Mouse (Mus musculus) kidney, adult 9 months (tissue): ENCODE data around the gene Hivep3.

Experiments
- DNase-seq: peaks from one replicate; pipeline ENCODE4 v3.0.0; 2022

Gene Hivep3

DNA sequence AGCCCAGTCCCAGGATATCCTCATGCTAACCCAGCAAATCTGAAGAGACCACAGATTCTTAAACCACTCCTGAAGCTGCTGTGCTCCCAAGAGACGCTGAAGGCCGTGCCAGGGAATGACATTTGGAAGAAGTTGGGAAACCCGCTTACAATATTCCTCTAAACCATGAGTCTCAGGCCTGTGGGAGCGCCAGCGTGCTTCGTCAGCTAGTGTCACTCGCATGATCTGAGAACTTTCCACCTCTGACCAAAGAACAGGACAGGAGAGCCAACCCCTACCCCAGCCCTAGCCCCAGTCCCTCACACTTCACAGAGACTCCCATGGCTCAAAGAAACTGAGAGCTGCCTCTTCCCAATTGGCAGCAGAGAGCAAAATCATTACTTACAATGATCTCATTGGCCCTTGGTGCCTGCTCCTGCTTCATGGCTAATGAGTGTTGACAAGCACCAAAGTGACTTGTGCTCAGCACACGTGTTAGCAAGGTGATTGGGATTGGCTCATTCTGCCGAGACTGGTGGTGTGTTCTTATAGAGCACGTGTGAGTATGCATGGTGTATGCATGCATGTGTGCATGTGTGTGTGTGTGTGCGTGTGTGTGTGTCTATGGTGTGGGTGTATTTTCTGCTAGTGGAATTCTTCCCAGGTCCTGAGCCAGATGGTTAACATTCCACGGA is 247.6 kb downstream of the Hivep3 start:
- no peak for DNase-seq

GRCm38 (mm10) chr4:119986065-119986464 is 252.5 kb downstream of the Hivep3 start:
- DNase-seq = no peak

DNA sequence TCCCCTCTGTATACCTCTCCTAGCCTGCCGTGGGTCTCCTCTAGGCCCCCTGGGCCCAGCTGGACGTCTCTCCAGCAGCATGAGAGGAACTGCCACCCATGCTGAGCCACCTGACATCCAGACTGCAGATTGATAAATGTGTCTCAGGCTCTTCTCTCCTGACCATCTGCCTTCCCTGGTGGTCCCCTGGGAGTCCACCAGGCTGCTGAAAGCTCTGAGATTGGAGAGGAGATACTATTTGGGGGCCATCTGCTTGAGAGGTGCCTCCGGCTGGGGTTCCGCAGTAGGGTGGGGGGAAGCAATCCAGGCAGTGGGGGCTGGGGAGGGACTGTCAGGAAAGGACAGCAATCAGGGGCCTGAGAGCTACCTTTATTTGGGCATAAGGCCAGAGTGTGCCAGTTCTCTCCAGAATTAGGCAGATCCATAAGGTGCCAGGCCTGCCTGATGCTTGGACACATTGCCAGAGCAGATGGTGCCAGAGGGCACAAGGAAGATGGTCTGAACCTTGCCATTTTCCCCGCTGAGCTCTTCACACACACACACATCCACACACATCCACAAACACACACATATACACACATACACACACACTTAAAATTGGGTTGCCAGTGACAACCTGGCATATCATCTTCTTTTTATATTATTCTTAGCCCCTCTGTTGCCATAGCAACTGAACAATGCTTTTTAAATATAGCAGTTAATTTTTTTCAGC is 253.2 kb downstream of the Hivep3 start:
- DNase-seq = no peak

DNA sequence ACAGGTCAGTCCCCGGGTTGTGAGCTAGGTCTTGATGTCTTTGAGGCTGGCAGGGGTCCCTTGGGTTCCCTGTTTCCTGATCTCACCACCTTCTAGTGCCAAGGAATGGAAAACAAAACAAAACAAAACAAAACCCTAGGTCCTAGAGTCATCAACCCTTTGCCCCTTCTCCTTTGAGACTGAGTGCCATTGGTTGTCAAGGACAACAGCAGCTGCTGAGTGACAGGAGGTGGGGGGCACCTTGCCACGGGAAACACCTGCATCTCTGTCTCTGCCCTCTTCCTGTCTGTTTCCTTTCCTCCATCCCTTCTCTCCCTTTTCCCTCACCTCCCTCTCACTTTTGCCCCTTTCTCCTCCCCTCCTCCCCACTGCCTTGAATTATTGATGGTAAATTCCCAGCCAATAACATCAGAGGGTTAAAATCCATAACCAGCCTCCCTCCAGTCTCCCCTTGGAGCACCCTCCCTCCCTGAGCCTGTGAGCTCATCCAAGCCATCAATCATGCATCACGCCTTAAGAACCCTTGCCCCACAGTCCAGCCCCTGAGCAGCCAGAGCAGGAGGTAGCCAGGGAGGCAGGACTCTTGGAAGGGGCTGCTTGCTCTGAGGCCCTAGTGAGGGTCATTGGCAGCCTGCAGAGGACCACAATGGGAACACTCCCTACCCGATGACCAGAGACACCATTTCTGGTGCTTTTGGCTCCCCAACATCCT is 253.9 kb downstream of the Hivep3 start:
- DNase-seq = no peak

DNA sequence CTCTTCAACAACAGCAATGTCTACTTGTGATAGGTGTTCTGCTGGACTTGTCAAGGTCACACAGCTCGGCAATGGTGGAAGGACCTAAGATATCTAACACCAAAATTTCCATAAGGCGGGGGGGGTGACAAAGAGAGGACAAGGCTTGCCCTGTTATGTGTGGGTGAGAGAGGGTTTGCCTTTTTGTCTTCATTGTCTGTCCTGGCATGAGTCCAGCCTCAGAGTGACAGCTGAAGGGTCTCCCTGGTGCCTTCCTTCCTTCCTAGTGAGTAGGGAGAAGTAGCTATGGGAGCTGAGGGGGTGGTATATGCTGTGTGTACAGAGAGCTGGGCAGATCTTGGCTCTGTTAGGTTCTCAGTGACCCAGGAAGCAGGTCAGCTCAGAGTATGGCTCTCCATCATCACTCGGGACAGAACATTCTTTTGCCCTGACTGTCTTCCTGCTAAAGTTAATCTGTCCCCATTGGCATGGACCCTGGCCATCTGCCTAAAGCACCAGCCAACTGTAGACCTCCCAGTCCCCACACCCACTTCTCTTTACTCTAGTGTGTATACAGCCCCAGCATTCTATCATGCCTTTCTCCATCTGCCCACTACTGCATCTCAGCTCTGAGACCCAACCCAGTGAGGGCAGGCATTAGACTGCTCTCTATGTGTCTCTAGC is 255.6 kb downstream of the Hivep3 start:
- DNase-seq = no peak

GRCm38 (mm10) chr4:119990346-119990745 is 256.8 kb downstream of the Hivep3 start:
- DNase-seq = no peak

DNA sequence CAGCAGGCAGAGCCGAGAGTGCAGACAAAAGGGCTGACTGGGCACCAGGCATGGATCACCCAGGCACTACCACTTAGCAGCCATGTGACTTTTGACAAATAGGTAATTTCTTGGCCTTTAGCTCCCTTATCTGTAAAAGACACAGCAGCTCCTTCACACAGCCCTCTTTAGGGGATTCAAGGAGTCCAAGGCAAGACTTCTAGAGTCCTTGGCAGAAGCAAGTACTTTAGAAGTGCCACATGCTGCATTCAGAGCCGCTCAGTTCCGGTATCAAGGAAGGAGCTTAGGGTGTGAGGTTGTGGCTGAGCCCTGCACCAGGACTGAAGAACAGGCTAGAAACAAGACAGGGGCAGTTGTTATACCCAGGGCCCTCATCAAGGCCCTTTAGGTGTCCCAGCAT is 257.3 kb downstream of the Hivep3 start:
- DNase-seq = no peak

GRCm38 (mm10) chr4:119991758-119992157 is 258.2 kb downstream of the Hivep3 start:
- DNase-seq = no peak

DNA sequence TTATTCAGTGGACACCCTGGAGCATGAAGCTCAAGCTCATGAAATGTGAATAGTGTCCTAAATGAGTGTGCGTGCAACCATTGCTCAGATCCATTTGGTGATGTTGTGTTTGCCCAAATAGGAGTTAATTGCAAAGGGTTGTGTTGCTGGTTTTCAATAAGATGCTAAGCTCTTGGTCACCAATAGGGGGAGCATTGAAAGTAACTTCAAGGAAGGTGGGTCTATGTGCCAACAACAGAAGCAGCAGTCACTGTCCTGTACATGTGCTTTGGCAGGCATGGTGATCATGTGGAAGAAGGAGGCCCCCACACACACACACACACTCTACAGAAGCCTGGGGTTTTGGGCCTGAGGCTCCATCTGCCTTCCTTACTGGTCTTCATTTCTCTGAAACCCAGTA is 262.8 kb downstream of the Hivep3 start:
- no peak for DNase-seq

DNA sequence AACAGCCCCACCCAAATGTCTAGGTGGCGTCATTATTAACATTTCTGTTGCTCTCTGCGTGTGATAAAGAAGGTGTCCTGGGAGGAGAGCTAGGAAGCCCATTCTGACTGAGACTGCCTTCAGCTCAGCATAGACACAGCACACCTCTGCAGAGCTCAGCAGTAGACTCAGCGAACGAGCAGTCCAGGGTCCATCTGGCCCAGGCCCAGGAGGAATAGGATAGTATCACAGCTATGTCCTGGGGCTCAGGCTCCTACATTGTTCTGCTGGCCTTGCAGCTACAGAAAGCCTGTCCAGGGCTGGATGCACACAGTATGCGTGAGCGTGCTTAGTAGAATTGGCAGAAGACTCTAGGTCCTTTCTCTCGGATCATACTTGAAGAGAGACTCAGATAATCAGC is 263.8 kb downstream of the Hivep3 start:
- peak; percentile 81 for DNase-seq

GRCm38 (mm10) chr4:119998911-119999310 is 265.3 kb downstream of the Hivep3 start:
- no peak for DNase-seq

- DNase-seq = no peak
Observed at GRCm38 (mm10) chr4:120000881-120001280, 267.3 kb downstream of the Hivep3 start.

GRCm38 (mm10) chr4:120003006-120003405 is 269.4 kb downstream of the Hivep3 start:
- DNase-seq = no peak

- DNase-seq = no peak
Observed at GRCm38 (mm10) chr4:120006046-120006445, 272.5 kb downstream of the Hivep3 start.

DNA sequence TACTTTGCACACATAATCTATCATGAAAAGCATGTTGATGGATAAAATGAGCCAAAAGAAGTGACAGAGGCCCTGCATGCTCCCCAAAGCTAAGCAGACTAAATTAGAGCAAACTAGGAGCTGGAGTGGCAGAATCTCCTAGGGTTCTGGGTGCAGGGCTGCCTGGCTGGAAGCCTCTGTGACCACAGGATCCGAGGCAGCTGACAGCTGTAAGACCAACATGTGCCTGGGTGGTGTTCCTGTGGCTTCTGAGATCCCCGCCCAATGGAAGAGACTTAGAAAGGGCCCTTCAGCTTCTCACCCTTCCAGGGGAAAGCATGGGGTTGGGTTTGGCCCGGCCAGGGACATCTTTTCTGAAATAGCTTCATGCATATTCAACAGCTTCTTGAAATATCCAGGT is 274.3 kb downstream of the Hivep3 start:
- DNase-seq = no peak

- DNase-seq = no peak
Observed at GRCm38 (mm10) chr4:120009151-120009550, 275.6 kb downstream of the Hivep3 start.

DNA sequence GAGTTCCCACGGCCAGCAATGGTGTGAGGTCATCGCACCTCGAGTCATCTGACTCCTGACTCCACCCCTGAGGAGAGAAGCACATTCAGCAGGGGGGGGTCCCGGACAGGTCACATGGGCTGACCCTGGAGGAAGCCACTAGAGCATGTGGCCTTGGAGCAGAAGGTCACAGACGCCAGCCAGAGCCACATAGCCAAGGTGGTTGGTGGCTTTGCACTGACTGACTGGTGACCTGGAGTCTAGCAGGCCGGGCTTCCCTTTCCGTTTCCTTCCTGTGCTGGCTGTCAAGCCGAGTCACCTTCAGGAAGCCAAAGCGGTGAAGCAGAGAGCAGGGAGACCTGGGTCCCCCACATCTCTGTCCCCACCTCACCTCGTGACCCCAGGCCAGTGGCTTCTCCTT is 278.2 kb downstream of the Hivep3 start:
- DNase-seq = peak; percentile 42

GRCm38 (mm10) chr4:120012891-120013290 is 279.3 kb downstream of the Hivep3 start:
- no peak for DNase-seq

GRCm38 (mm10) chr4:120018426-120018825 is 284.8 kb downstream of the Hivep3 start:
- DNase-seq = no peak

DNA sequence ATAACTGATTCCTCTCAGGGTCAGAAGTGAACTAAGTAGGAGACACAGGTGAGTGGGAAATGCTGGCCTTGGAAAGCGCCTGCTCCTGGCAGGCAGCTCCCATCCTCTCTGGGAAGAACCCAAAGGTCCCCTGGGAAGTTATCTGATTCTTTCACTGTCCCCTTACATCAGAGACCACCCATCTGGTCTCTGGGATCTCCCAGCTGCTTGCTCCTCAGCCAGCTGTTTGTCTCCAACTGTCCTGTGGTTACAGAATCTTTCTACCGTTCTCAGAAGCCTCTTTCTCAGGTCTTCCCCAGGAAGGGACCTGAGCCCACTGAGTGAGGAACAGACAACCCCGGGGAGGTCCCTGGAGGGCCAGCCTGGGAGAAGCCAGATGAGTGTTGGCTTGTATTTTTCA is 288.8 kb downstream of the Hivep3 start:
- DNase-seq = no peak

DNA sequence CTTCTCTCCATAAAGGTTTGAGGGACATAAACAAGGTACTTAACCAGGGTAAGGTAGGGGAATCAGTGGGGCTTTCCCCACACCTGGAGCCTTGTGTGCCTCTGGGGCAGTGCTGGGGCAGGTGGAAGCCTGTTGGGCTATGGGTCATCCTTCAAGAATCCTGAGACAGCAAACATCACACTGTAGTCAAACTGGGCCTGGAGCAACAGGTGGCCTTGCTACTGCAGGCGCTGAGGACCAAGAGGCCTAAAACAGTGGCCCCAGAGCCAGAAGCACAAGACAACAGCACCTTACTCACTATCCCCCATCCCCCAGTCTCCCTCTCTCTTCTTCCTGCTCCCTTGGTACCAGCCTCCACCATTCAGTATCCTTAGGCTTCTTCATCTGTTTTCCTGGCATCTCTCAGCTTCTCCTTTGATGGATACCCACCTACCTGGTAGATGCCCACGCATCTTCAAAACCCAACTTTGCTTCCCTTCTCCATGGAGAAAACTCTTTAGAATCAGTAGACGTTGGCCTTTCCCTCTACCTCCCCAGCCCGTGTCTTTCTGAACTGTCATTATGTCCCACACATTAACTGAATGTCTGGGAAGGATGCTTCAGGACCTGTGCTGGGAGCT is 289.7 kb downstream of the Hivep3 start:
- no peak for DNase-seq

- no peak for DNase-seq
Observed at GRCm38 (mm10) chr4:120024071-120024470, 290.5 kb downstream of the Hivep3 start.

DNA sequence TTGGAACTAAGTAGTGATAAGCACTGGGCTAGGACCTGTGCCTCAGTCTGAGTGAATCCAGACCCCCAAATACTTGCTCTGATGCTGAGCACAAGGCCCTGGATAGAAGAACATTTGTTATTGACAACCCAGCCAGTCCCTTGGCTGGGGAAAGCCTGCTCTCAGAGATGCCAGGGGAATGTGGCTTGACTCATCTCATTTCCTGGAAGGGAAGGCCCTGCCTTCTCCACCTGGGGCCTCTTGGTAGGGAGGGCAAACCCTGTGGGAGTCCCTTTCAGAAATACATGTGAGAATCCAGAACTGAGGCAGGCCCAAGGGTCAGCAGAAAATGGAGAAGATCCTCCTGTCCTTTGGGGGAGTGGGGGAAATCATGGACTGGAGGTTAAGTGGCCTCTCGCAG is 294.1 kb downstream of the Hivep3 start:
- no peak for DNase-seq
